Mouse (Mus musculus) limb, embryonic 10.5 days (tissue): ENCODE measurements at regions not wholly inside any gene's neighbourhood (a gene's known extent, or its start where the extent isn't known, plus 50 kb on each side); places are given as distances from the start of the nearest gene placed in this dataset.

Experiments used
- DNase-seq: peaks from one replicate; pipeline ENCODE4 v3.0.0-alpha.2; 2017; ENCODE audit warnings: low spot score
- H3K27ac ChIP-seq: fragments of 300-500 bp; sonication (generic); 2 replicates; pipeline ENCODE4 v1.5.1; 2016; ENCODE audit warnings: mild to moderate bottlenecking
- H3K27me3 ChIP-seq: fragments of 300-500 bp; sonication (generic); 2 replicates; pipeline ENCODE4 v1.6.1; 2016; ENCODE audit warnings: low read depth, mild to moderate bottlenecking; ENCODE audit not compliant: poor library complexity, severe bottlenecking
- H3K36me3 ChIP-seq: fragments of 300-500 bp; sonication (generic); 2 replicates; pipeline ENCODE4 v1.6.1; 2016; ENCODE audit warnings: mild to moderate bottlenecking, moderate library complexity
- H3K4me1 ChIP-seq: fragments of 300-500 bp; sonication (generic); 2 replicates; pipeline ENCODE4 v1.6.1; 2016
- H3K4me3 ChIP-seq: fragments of 300-500 bp; sonication (generic); 2 replicates; pipeline ENCODE4 v1.5.1; 2016; ENCODE audit warnings: mild to moderate bottlenecking, moderate library complexity
- H3K9me3 ChIP-seq: fragments of 300-500 bp; sonication (generic); replicated peaks from 2 replicates; pipeline ENCODE4 v1.6.1; 2016; ENCODE audit warnings: mild to moderate bottlenecking
- WGBS: fragments of 180-500 bp; shearing (Covaris S2); methylation state at CpG from one replicate; pipeline ENCODE4 v1.1.7; 2016; 5-methylcytosine and 5-hydroxymethylcytosine counted together

- Histone ChIP-seq H3K27me3 (peaks cover 75% of the 10 kb centered on the region), H3K36me3 (no peaks in the 10 kb centered on the region), H3K9me3 (no peaks in the 10 kb centered on the region), H3K4me3 (no peak overlapping the region), H3K4me1 (0 out of 2 replicates have a peak, but pooled peaks cover 3% of the 10 kb centered on the region), H3K27ac (no peak overlapping the region)
- WGBS, result 91% methylated on average over 18 of the region's 18 CpGs
- no peak for DNase-seq
Measured at GRCm38 (mm10) chr1:77975941-77976340, 221.0 kb downstream of the Pax3 start.

DNA sequence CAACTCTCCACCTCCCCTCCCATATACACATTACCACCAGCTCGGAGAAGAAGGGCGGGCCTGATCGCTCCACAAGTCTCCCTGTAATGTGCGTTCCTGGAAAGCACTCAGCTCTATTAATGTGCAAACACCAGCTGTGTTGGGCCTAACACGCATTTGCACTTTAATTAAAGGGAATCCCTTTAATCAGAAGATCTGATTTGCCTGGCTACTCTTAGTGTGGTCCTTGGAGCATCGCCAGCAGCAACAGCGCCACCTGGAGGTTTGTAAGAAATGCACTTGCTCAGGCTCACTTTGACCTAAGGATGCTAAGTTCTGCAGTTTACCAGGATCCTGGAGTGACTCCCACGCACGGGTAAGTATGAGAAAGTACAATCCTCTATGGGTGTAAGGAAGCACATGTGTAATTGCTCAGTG, 224.6 kb downstream of the Pax3 start:
- no peaks in the 10 kb centered on the region for H3K36me3 ChIP-seq
- no peaks in the 10 kb centered on the region for H3K9me3 ChIP-seq
- DNase-seq, result peak; percentile 73
- H3K27ac ChIP-seq, result no peak overlapping the region
- WGBS, result 11% methylated on average over 9 of the region's 9 CpGs
- H3K27me3 ChIP-seq, result peaks cover 47% of the 10 kb centered on the region
- H3K4me3 ChIP-seq, result no peak overlapping the region
- 0 out of 2 replicates have a peak, but pooled peaks cover 3% of the 10 kb centered on the region for H3K4me1 ChIP-seq

DNA sequence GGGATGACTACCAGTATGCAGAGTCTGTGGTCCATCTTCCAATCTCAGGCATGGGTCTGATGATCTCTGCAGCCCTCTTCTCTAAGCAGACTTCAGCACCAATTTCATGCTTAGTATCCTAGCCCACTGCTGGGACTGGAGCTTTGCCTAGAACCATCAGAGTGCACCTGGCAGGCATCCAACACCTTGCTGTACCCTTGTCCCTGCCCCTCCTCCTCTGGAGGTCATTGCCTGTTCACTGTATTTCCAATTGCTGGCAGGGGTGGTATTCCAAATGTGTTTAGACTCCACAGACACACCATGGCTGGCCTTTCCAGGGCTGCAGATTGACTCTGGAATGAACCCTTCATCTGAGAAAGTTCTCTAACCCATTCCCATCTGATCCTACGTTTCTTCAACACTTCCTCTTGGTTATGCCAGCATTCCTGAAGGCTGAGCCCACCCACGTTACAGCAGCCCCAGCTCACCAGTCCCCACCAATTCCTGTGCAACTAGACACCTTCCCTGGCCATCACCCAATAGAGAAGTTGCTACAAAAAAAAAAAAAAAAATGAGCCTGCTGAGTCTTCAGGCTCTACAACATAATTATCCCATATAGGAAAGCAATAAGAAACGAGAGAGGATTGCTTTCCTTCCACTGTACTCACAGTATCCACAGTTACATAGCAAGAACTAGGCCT, 232.1 kb downstream of the Pax3 start:
- Histone ChIP-seq H3K27ac (no peak overlapping the region), H3K4me1 (no peaks in the 10 kb centered on the region), H3K36me3 (no peaks in the 10 kb centered on the region), H3K9me3 (no peaks in the 10 kb centered on the region), H3K27me3 (no peaks in the 10 kb centered on the region), H3K4me3 (no peak overlapping the region)
- WGBS, result 59% methylated on average over 3 of the region's 3 CpGs
- DNase-seq, result no peak

DNA sequence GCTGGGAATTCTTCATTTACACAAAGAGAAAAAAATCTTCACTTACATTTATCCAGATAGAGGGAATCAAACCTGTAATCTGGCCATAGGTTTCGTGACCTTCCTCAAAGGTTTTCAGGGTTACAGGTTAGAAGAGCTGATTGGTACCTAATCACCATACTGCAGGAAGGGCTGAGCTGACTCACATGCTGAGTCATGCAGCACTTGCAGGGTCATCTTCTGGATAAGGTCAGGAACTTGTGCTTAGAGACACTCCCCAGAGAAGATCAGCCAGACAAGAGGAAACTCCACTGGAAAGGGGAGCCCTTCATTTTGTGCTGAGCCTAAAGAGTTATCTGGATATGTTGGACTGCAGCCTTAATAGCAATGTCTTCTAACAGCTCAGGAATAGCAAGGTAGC, 237.6 kb downstream of the Pax3 start:
- Histone ChIP-seq H3K27me3 (no peaks in the 10 kb centered on the region), H3K27ac (no peak overlapping the region), H3K36me3 (no peaks in the 10 kb centered on the region), H3K4me1 (no peaks in the 10 kb centered on the region), H3K4me3 (no peak overlapping the region), H3K9me3 (no peaks in the 10 kb centered on the region)
- 80% methylated on average over 1 of the region's 1 CpGs for WGBS
- no peak for DNase-seq

- no peak for DNase-seq
- H3K4me3 ChIP-seq, result no peak overlapping the region
- no peaks in the 10 kb centered on the region for H3K4me1 ChIP-seq
- no peaks in the 10 kb centered on the region for H3K9me3 ChIP-seq
- 82% methylated on average over 8 of the region's 8 CpGs for WGBS
- no peaks in the 10 kb centered on the region for H3K27me3 ChIP-seq
- no peaks in the 10 kb centered on the region for H3K36me3 ChIP-seq
- no peak overlapping the region for H3K27ac ChIP-seq
Measured at GRCm38 (mm10) chr1:77957156-77957767, 239.7 kb downstream of the Pax3 start.

GRCm38 (mm10) chr1:77947894-77948293, 249.0 kb downstream of the Pax3 start:
- Histone ChIP-seq H3K27ac (no peak overlapping the region), H3K4me3 (no peak overlapping the region), H3K36me3 (no peaks in the 10 kb centered on the region), H3K27me3 (peaks cover 24% of the 10 kb centered on the region), H3K4me1 (peaks cover 9% of the 10 kb centered on the region), H3K9me3 (no peaks in the 10 kb centered on the region)
- 91% methylated on average over 2 of the region's 2 CpGs for WGBS
- DNase-seq, result no peak

GRCm38 (mm10) chr1:77944327-77944645, 252.6 kb downstream of the Pax3 start:
- H3K27me3 ChIP-seq, result peaks cover 24% of the 10 kb centered on the region
- H3K9me3 ChIP-seq, result no peaks in the 10 kb centered on the region
- no peaks in the 10 kb centered on the region for H3K36me3 ChIP-seq
- no peak overlapping the region for H3K27ac ChIP-seq
- no peak for DNase-seq
- WGBS, result 44% methylated on average over 2 of the region's 2 CpGs
- peaks cover 9% of the 10 kb centered on the region for H3K4me1 ChIP-seq
- H3K4me3 ChIP-seq, result no peak overlapping the region

DNA sequence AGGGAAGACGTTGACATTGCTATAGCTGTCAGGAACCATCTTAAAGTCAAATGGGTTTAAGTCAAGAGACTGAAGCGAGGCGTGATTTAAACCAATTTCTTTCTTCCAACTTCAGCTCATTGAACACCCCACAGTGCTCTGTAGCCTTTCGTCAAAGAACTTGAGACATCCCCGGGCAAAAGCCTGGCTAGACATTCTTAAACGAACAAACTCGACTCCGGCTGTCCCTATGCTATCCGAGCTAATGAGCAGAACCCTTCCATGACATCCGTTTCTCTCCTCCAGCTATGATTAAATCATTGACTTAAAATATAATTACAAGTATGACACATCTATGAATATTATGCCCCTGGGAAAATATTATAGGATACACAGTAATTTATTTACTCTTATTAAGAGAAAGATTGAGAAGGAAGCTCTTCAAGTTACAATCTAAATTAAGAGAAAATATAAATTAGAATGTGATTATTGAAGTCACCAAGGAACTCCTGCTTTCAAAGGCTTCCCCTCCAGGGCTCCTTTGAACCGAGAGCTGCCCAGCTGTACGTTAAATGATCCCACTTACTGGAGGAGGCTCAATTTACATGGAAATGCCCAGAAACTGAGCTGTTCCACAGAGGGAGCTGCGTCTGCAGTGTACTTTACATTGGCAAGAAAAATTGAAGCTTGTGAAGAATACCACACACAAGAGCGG, 253.2 kb downstream of the Pax3 start:
- no peaks in the 10 kb centered on the region for H3K9me3 ChIP-seq
- no peaks in the 10 kb centered on the region for H3K36me3 ChIP-seq
- no peak for DNase-seq

DNA sequence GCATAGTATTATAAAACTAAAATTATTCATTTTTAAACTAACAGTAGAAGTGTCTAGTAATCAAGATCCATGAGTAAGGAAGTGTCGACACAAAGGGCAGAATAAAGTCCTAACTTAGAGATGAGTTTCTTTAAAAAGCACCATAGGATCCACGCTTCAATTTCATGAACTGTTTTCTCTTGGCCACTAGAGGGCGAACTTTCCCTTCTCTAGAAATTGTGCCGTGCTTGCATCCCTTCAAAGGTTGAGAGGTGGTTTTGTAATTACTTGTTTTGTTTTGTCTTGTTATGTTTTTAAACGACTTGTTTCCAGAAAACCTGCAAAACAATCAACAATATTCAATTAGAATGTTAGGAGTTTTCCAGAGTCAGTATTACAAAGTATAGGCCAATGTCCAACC, 253.8 kb downstream of the Pax3 start:
- Histone ChIP-seq H3K27ac (no peak overlapping the region), H3K27me3 (peaks cover 21% of the 10 kb centered on the region), H3K4me1 (peaks cover 9% of the 10 kb centered on the region), H3K36me3 (no peaks in the 10 kb centered on the region), H3K9me3 (no peaks in the 10 kb centered on the region), H3K4me3 (no peak overlapping the region)
- WGBS, result 5% methylated on average over 5 of the region's 5 CpGs
- no peak for DNase-seq

More for the DNA sequence above, 253.2 kb downstream of the Pax3 start:
- H3K27ac ChIP-seq, result no peak overlapping the region
- H3K4me3 ChIP-seq, result no peak overlapping the region
- peaks cover 9% of the 10 kb centered on the region for H3K4me1 ChIP-seq
- peaks cover 24% of the 10 kb centered on the region for H3K27me3 ChIP-seq
- 67% methylated on average over 14 of the region's 14 CpGs for WGBS

- DNase-seq, result no peak
- no peaks in the 10 kb centered on the region for H3K27me3 ChIP-seq
- H3K36me3 ChIP-seq, result no peaks in the 10 kb centered on the region
Measured at GRCm38 (mm10) chr1:77933095-77933766, 263.7 kb downstream of the Pax3 start.

DNA sequence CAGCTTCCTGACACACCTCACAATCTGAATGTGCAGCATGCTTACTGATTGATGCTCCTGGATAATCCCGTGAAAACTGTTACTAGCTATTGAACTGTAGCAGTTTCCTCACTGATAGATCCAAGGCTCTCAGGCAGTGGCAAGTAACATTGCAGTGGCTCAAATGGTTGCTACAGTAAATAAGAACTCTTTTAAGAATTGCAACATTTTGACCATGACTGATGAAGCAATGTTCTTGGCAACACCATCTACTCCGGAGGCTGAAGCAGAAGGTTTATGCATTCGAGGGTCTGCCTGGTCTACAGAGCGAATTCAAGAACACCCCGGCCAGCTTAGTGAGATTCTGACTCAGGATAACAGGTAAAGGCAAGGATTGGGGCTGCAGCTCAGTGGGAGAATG, 264.7 kb downstream of the Pax3 start:
- H3K4me1 ChIP-seq, result peaks cover 3% of the 10 kb centered on the region; the same call in 1 of the 2 replicates

More at GRCm38 (mm10) chr1:77933095-77933766, 263.7 kb downstream of the Pax3 start:
- no peaks in the 10 kb centered on the region for H3K9me3 ChIP-seq
- no peak overlapping the region for H3K4me3 ChIP-seq
- WGBS, result 71% methylated on average over 6 of the region's 6 CpGs
- no peak overlapping the region for H3K27ac ChIP-seq
- H3K4me1 ChIP-seq, result peaks cover 3% of the 10 kb centered on the region; the same call in 1 of the 2 replicates

GRCm38 (mm10) chr1:77930661-77931060, 266.3 kb downstream of the Pax3 start:
- no peak for DNase-seq
- no peaks in the 10 kb centered on the region for H3K9me3 ChIP-seq
- no peak overlapping the region for H3K27ac ChIP-seq
- peaks cover 3% of the 10 kb centered on the region; the same call in 1 of the 2 replicates for H3K4me1 ChIP-seq
- 89% methylated on average over 6 of the region's 6 CpGs for WGBS
- H3K36me3 ChIP-seq, result no peaks in the 10 kb centered on the region
- H3K27me3 ChIP-seq, result no peaks in the 10 kb centered on the region
- H3K4me3 ChIP-seq, result no peak overlapping the region

More for the DNA sequence above, 264.7 kb downstream of the Pax3 start:
- Histone ChIP-seq H3K9me3 (no peaks in the 10 kb centered on the region), H3K27ac (no peak overlapping the region), H3K4me3 (no peak overlapping the region), H3K36me3 (no peaks in the 10 kb centered on the region), H3K27me3 (no peaks in the 10 kb centered on the region)
- 86% methylated on average over 5 of the region's 5 CpGs for WGBS
- DNase-seq, result no peak

DNA sequence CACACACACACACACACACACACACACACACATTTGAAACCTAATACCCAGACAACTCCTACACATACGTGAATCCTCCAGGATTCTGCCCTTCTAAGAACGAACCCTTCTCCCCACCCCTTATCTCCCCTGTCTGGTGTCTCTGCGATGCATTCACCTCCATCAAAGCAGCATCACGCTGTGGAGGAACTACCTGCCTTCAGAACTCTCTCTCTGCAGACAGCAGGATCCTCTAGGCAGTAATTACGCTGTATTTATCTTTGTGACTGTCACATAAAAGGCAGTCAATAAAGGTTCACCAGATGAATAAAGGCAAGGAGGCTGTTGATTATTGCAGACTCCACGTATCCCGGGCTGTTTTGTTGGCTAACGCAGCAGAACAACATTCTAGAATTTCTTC, 267.4 kb downstream of the Pax3 start:
- DNase-seq, result no peak
- no peaks in the 10 kb centered on the region for H3K27me3 ChIP-seq
- peaks cover 3% of the 10 kb centered on the region; the same call in 1 of the 2 replicates for H3K4me1 ChIP-seq
- WGBS, result 24% methylated on average over 8 of the region's 8 CpGs
- H3K4me3 ChIP-seq, result no peak overlapping the region
- H3K9me3 ChIP-seq, result no peaks in the 10 kb centered on the region
- no peak overlapping the region for H3K27ac ChIP-seq
- H3K36me3 ChIP-seq, result no peaks in the 10 kb centered on the region
